Mouse (Mus musculus) CD4-positive helper T cell, adult 2 months (primary cell): ENCODE data around the gene Acd.

Experiments used
- DNase-seq: peaks from one replicate; pipeline ENCODE4 v3.0.0-alpha.2; 2012; ENCODE audit warnings: low read depth, missing footprints, low spot score

Gene Acd

GRCm38 (mm10) chr8:105702001-105702401, 1.1 kb upstream of the Acd start:
- no peak for DNase-seq

- peak; percentile 84 for DNase-seq
Measured at GRCm38 (mm10) chr8:105700566-105700965, 336 bp downstream of the Acd start.

- no peak for DNase-seq
Measured at GRCm38 (mm10) chr8:105699488-105700215, 1.2 kb downstream of the Acd start.

- no peak for DNase-seq
Measured at GRCm38 (mm10) chr8:105698734-105699133, 2.2 kb downstream of the Acd start.

GRCm38 (mm10) chr8:105697196-105697780, 3.6 kb downstream of the Acd start:
- no peak for DNase-seq

GRCm38 (mm10) chr8:105695080-105695780, 5.7 kb downstream of the Acd start:
- no peak for DNase-seq

GRCm38 (mm10) chr8:105694051-105694799, 6.7 kb downstream of the Acd start:
- no peak for DNase-seq

GRCm38 (mm10) chr8:105693648-105694047, 7.3 kb downstream of the Acd start:
- no peak for DNase-seq

- DNase-seq: no peak
Measured at GRCm38 (mm10) chr8:105692449-105693182, 8.3 kb downstream of the Acd start.

GRCm38 (mm10) chr8:105690978-105691377, 9.9 kb downstream of the Acd start:
- DNase-seq: no peak

- no peak for DNase-seq
Measured at GRCm38 (mm10) chr8:105689983-105690360, 10.9 kb downstream of the Acd start.

GRCm38 (mm10) chr8:105689256-105689982, 11.5 kb downstream of the Acd start:
- DNase-seq: no peak

- DNase-seq: no peak
Measured at GRCm38 (mm10) chr8:105688242-105688752, 12.6 kb downstream of the Acd start.

GRCm38 (mm10) chr8:105687512-105687911, 13.4 kb downstream of the Acd start:
- peak; percentile 9 for DNase-seq

- DNase-seq: no peak
Measured at GRCm38 (mm10) chr8:105686551-105686950, 14.4 kb downstream of the Acd start.

GRCm38 (mm10) chr8:105685796-105686308, 15.1 kb downstream of the Acd start, which contains the start of gene Carmil2:
Gene Carmil2 (plus strand): TSS chr8:105686274.
- peak; percentile 90 for DNase-seq

- DNase-seq: no peak
Measured at GRCm38 (mm10) chr8:105685325-105685724, 15.6 kb downstream of the Acd start.

GRCm38 (mm10) chr8:105677891-105678290, 23.0 kb downstream of the Acd start:
- DNase-seq: no peak

- peak; percentile 72 for DNase-seq
Measured at GRCm38 (mm10) chr8:105661167-105661566, 39.7 kb downstream of the Acd start.

GRCm38 (mm10) chr8:105657641-105658040, 43.3 kb downstream of the Acd start:
- no peak for DNase-seq
